Mouse (Mus musculus): ENCODE measurements around the gene Notch1.
A peak's percentile ranks its signal among the peaks of the same experiment; 100 is the strongest.

Gene Notch1

DNA sequence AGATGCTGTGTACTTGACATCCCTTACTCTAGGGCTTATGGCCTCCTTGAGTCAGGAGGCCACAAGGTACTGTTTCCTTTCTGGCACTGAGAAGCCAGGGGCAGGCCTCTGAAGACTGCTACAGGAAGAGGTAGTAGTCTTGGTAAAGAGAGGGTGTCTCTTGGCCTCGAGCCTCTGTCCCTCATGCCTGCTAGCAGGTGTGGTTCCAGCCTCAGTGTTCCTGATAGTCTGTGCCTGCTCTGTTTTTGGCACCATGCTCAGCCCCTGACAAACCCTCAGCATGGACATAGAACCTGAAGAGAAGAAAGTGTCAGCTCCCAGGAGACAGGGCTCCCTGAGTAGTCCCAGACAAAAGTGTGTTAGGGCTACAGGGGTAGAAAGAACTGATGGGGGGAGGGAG, 69.0 kb downstream of the Notch1 start:
- no peak for DNase-seq (ENCODE audit: low spot score in 2 of 2)

DNA sequence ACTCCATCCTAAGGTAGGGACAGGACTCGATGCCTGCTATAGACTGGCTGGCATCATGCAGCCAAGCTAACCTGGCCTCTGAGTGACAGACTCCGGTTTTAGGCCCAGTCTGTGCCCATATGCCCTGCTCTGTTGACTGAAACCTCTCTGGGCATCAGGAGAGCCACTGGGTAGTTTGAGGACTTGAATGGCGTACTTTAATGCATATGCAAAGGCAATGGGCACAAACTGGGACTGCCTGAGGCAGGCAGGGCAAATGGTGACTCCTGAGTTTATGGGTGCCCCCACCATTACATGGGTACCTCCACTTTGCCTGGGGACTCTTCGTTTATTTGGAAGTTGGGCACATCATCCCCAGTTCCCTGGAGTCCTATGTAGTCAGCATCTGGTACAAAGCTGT, 69.8 kb downstream of the Notch1 start:
- DNase-seq (ENCODE audit: low spot score in 2 of 2) = no peak

- DNase-seq (ENCODE audit: low spot score in 2 of 2) = peak; percentile 97 to 98
Observed at GRCm38 (mm10) chr2:26445666-26446445, 70.6 kb downstream of the Notch1 start.

GRCm38 (mm10) chr2:26444946-26445665, 71.4 kb downstream of the Notch1 start, which contains the start of gene Sec16a:
Sec16a (minus strand) TSS chr2:26445216.
- peak; percentile 100 for DNase-seq (ENCODE audit: low spot score in 2 of 2)

DNA sequence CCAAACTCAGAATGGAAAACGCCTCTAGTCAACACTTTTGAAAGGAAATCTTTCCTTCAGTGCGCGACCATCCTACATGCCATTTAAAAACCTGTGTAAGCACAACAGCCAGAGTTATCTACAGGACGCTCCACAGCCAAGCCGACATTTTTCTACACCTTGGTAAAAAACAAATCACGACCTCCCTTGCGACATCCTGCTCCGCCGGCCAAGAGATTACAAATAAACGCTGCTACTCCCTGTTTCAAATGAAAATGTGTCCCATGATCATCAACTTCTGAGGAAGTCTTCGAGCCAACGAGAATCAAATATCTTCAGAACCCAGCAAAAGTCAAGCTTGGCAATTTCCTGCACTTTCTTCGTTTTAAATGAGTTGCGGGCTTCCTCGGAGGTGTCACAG, 72.1 kb downstream of the Notch1 start:
- no peak for DNase-seq (ENCODE audit: low spot score in 2 of 2)

GRCm38 (mm10) chr2:26443876-26444275, 72.6 kb downstream of the Notch1 start:
- DNase-seq (ENCODE audit: low spot score in 2 of 2) = no peak

- DNase-seq (ENCODE audit: low spot score in 2 of 2) = no peak
Observed at GRCm38 (mm10) chr2:26442843-26443242, 73.6 kb downstream of the Notch1 start.

GRCm38 (mm10) chr2:26441688-26442087, 74.8 kb downstream of the Notch1 start:
- no peak for DNase-seq (ENCODE audit: low spot score in 2 of 2)

GRCm38 (mm10) chr2:26441261-26441660, 75.2 kb downstream of the Notch1 start:
- no peak for DNase-seq (ENCODE audit: low spot score in 2 of 2)

GRCm38 (mm10) chr2:26439671-26440070, 76.8 kb downstream of the Notch1 start:
- no peak for DNase-seq (ENCODE audit: low spot score in 2 of 2)

DNA sequence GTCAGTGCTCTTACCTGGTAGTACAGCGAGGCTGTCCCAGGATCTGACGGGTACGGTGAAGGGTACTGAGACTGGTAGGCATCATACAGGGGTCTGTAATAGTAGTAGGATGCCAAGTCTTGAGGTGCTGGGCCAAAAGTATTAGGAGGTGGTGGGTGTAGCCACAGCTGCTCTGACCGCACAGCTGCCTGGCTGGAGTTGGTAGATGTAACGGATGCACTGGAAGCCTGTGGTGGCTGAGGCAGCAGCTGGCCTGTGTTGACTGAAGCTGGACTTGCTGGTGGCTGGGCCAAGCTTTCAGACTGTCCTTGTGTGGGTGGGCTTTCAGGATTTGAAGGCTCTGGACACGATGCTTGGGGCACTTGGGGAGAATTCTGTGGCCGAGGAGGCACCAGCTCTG, 78.1 kb downstream of the Notch1 start:
- DNase-seq (ENCODE audit: low spot score in 2 of 2) = no peak

DNA sequence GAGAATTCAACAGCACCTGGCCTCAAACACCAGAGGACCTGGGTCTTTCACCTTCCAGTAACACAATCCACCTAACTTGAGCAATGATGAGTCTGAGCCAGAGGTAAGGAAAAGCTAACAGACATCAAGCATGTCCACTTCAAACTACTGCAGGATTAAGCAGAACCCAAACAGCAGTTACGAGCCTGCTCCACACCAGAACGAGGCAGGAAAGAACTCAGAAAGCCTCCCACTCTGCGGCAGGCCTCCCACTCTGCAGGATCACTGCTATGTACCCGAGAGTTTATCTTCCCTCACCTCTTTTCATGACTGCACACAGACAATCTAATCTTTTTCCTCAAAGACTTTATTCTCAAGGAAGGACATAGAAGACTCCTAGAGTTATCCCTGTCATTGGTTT, 79.2 kb downstream of the Notch1 start:
- DNase-seq (ENCODE audit: low spot score in 2 of 2) = no peak

DNA sequence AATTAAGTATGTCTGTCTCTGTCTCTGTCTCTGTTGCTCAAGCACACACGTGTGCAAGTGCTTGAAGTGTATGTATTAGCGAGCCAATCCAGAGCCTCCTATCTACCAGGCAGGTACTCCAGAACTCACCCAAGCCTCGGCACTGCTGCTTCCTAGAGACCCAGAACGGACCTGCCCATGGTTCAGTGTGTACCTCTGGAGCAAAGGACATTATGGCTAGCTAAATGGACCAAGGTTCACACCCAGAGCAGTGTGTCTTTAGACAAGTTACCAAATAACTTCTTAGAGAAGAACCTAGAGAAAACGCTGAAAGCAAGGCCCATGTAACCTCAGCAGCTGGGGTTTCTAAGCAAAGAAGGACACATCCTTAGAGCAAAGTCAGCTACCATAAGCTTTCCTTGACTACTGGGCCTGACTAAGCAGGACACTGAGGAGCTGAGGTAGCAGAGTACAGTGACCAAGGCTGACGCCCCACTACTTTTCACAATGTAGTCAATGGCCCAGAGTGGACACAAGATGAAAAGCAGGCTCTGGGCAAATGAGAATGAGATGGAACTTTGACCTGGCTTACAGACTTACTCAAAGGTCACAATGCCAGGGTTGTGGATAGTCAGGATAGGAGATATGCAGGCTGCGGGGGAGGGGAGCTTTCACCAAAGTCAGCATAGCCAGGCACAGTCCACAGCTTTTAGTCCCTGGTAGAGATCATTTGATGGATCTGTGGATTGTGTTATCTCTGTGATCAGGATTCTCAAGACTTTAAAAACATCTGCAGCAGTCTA, 81.5 kb downstream of the Notch1 start:
- DNase-seq (ENCODE audit: low spot score in 2 of 2) = no peak

DNA sequence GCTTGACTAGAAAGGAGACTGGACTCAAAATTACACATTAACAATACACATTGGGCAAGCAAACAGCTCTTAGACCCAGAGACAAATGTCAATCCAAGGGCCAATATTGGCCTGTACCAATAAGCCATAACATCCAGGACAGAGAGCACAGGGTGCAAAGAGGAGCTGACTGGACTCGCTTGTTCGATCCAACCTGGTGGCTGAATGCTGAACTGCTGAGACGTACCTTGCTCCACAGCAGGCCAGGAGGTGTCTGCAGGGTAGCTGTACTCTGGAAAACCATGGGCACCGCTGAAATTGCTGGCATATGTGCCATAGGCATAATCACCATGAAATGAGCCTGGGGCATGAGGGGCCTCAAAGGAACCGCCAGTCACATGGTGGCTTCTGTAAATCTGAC, 86.6 kb downstream of the Notch1 start:
- no peak for DNase-seq (ENCODE audit: low spot score in 2 of 2)

DNA sequence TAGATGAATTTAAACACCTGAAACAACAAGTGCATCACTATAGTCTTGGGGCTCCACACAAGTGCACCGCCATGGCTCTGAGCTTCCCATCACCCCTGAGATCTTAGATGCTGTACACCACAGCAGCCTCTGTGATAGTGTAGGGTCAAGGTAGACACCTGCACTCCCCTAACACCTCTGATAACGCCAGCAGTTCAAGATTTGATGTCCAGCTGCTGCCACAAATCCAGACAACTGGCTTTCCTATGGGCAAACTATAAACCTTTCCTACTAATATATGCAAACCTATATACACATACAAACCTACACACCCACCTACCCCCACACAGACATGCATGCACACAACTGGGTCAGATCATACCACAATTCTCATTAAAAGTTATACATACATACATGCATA, 91.9 kb downstream of the Notch1 start:
- no peak for DNase-seq (ENCODE audit: low spot score in 2 of 2)

DNA sequence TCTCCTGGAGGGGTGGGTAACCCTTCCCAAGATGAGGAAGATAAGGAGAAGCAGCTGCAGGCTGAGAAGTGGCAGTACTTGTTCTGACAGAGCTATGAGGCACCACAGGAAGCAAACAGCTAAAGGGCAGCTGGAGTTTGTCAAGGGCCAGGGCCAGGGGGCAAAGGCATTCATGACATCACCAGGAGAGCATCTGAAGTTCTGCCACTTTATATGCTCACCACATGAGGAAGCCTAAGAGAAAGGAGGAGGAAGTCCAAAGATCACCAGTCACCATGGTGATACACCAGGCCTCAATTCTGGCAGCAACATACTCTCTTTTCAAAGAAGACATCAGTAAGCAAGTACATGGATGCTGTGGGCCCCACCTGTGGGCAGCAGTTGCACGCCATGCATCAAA, 93.4 kb downstream of the Notch1 start:
- no peak for DNase-seq (ENCODE audit: low spot score in 2 of 2)

DNA sequence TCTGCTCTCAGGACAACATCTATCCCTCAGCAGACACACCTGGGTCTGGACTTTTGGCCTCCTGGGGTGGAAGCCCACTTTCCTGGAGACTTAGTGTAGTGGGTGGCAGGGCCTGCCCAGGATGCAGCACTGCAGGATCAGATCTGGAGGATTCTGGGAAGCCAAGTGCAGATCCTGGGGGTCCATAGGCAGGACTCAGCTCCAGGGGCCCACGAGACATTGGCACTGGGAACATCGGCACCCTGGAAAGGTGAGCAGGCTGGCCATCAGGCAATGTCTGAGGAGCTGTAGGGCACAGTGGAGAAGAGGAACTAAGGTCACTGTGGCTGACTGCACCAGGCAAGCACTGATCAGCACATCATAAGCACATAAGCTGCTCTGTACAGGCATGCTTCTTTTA, 94.5 kb downstream of the Notch1 start:
- DNase-seq (ENCODE audit: low spot score in 2 of 2) = no peak

GRCm38 (mm10) chr2:26418120-26418519, 98.3 kb downstream of the Notch1 start:
- no peak for DNase-seq (ENCODE audit: low spot score in 2 of 2)

DNA sequence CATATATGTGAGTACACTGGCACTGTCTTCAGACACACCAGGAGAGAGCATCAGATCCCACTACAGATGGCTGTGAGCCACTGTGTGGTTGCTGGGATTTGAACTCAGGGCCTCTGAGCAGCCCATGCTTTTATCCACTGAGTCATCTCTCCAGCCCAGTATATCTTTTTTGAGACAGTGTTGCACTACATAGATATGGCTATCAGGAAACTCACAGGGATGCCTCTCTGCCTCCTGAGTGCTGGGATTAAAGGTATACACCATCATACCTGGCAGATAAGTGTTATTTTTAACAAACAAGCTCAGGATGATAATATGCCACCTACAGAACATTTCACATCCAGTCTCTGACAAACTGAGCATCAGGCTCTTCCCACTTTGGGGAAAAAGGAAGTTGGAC, 99.4 kb downstream of the Notch1 start:
- no peak for DNase-seq (ENCODE audit: low spot score in 2 of 2)

DNA sequence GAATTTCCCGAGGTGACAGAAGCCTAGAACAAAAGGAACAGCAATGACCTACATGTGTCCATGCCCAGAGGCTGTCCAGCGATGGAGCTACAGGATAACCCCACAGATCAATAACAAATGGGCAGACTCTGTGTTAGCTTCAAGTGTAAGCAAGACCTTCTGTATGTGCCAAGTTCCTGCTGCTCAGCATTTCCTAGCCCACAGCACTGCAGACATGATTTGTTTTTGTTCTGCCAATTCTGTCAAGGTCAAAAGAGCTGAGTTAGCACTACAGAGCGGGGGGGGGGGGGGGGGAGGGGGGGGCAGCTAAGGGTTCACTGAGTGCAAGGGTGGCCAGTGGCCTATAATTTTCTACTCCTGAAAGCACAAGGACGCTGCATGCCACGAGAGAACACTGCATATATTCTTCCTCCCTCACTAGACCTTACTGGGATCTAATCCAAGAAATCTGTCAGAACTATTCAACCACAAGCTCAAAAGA, 105.5 kb downstream of the Notch1 start:
- DNase-seq (ENCODE audit: low spot score in 2 of 2) = no peak

GRCm38 (mm10) chr2:26410091-26410490, 106.4 kb downstream of the Notch1 start:
- no peak for DNase-seq (ENCODE audit: low spot score in 2 of 2)

DNA sequence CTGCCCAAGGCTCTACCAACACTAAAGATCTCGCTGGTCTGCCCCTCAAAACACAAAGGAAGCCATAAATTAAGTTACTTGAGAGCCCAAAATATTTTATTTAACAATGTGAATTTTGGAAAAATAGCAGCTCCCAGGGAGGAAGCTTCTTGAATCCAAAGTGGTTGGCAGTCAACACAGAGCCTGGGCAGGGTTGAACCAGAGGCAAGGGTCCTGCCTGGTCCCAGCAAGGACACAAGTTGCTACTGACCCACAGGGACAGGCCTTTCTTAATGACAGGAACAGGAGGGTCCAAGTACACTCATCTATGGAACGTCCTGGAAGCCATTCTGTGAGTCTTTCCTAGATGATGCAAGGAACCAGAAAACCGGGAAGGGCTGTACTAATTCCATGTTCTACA, 107.1 kb downstream of the Notch1 start:
- no peak for DNase-seq (ENCODE audit: low spot score in 2 of 2)

Measured in right cerebral cortex, postnatal 10 days (tissue).